Mouse (Mus musculus) adrenal gland, postnatal 36 days (tissue): ENCODE data around the gene Dnah8. TPM values are rescaled to one million over a fixed set of nuclear protein-coding genes. Genes with fewer than 3 reads are reported as not detected.

Experiments used
- DNase-seq, 2 experiments: peaks; one replicate each; pipeline ENCODE4 v3.0.0; 2021; ENCODE audit warnings: mixed read lengths in 1 of 2
- total RNA-seq, 2 experiments: library from RNA; stranded (reverse); gene quantifications; 2 replicates each; pipeline ENCODE4 v1.2.3; 2021

The Dnah8 gene
- total RNA-seq, 2 experiments from 2014 or later = 0.36 to 0.46 TPM

DNA sequence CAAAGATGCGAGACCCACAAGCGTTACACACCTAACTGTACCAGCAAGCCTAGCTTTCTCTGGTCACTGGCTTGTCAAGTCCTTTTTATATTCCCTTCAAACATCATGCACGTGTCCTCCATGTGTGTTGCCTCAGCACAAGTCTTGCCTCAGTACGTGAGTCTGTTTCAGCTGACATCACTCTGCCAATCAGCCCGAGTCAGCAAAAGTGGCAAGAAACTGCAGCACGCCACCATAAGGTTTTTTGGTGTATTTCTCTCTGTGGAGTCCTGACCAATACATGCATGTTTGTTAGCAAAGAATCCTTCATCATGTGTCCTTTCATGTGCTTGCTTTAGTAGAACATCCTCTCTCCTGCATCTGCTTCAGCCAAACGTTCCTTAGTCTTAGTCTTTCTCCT, 200.3 kb downstream of the Dnah8 start:
- DNase-seq = no peak

DNA sequence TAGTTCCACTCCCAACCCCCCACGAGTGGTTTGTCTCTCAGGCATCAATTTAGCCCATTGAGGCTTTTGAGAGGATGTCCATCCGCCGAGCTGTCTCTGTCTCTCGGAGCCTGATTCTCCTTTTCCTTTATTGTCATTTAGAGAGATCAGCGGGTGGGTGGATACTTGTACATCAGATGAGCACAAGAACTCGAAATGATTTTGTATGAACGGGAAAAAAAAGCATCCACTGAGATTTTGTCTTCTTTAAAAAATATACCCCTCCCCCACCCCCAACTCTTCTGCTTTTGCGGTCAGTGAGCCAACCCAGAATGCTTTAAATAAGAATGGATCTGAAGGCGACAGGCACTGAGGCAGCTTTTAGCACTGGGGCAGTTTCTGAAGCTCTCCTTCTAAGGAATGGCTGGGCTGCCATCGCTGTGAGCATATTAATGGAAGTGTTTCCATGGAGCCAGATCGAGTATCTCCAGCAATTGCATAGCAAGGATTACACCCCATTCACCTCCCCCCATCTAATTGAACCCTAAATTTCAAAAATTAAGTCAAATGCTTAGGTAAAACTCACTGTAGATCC, 201.7 kb downstream of the Dnah8 start:
- DNase-seq = no peak

- DNase-seq = no peak
Observed at GRCm38 (mm10) chr17:30831170-30831569, 207.0 kb downstream of the Dnah8 start.

GRCm38 (mm10) chr17:30835419-30835818, 211.3 kb downstream of the Dnah8 start:
- DNase-seq = no peak

- no peak for DNase-seq
Observed at GRCm38 (mm10) chr17:30837031-30837430, 212.9 kb downstream of the Dnah8 start.

DNA sequence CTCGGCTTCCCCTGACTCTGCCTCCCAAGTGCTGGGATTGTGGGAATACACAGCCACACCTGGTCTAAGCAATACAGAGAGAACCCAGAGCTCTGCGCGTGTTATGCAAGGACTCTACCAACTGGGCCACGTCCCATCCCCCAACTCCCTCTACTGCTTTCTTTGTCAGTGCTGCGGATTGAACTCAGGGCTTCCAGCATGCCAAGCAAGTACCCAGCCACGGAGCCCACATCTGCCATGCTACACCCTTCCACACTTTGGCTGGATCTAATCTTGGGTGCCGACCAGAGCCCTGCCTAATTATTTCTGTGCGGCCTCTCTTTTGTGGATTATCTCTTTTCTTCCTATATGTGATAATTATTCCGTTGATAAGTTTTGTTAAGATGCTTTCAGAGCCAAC, 215.9 kb downstream of the Dnah8 start:
- no peak for DNase-seq

DNA sequence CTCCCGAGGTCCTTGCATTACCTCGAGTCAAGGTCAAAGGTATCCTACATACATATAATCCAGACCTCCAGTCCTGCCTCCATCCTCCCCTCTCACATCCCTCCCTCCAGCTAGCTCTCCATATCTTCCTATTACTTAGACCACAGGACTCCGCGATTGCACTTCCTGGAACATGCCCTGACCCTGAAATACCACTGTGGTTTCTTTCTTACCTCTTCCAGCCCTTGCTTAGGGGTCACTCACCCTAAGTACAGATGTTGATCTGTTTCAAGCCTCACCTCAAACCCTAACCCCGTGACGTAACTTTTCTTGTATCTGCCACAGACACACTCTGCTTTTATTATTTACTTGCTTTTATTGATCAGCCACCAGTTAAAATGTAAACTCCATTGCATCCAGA, 218.2 kb downstream of the Dnah8 start:
- no peak for DNase-seq

- DNase-seq = peak; percentile 16 to 34
Observed at GRCm38 (mm10) chr17:30844321-30844791, 220.2 kb downstream of the Dnah8 start.

DNA sequence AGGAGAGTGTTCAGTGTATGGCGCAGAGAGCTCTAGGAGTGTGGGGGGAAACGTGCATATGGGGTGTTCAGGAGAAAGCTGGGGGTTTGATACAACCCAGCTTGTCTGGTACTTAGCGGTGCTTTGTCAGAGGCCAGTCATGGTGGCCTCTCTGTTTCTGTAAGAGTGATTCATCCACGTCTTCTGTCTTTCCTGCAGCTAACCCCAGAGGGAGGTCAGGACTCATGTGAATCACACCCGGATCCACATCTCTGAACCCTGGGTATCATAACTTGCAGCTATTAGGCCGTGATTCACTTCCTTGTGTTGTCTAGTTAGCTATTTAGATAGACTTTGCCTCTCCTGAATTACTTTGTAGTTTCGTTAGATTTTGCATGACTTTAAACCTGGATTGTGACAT, 223.3 kb downstream of the Dnah8 start:
- DNase-seq = no peak

GRCm38 (mm10) chr17:30848086-30848485, 223.9 kb downstream of the Dnah8 start:
- DNase-seq = no peak

GRCm38 (mm10) chr17:30848804-30849203, 224.7 kb downstream of the Dnah8 start:
- no peak for DNase-seq

DNA sequence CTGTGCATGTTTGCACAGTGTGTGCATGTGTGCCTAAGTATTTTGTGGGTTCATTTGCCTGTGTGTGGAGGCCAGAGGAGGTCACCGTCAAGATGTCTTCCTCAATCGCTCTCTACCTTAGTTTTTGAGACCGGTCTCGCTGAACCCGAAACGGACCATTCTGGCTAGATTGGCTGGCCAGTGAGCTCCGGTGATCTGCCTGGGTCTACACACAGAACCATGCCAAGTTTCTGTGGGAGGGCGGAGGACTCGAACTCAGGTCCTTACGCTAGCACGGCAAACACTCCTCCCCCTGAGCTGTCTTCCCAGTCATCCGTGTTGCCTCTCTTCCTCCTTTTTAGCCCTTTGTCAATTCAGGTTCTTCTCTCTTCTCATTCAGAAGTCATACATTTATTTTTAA, 225.7 kb downstream of the Dnah8 start:
- no peak for DNase-seq

DNA sequence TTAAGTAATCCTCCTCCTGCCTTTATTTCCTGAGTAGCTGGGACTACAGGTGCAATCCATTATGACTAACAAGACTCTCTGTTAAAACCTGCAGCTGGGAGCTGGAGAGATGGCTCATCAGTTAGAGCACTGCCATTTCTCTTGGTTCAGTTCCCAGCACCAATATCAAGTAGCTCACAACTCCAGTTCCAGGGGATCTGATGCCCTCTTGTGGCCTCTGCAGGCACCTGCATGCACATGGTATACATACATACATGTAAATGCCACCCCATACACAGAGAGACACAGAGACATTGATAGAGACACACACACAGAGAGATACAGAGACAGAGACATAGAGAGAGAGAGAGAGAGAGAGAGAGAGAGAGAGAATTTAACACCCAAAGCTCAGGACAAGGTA, 228.2 kb downstream of the Dnah8 start:
- no peak for DNase-seq

GRCm38 (mm10) chr17:30857347-30857746, 233.2 kb downstream of the Dnah8 start:
- no peak for DNase-seq

GRCm38 (mm10) chr17:30858586-30859259, 234.6 kb downstream of the Dnah8 start:
- DNase-seq = peak; percentile 38 to 54

DNA sequence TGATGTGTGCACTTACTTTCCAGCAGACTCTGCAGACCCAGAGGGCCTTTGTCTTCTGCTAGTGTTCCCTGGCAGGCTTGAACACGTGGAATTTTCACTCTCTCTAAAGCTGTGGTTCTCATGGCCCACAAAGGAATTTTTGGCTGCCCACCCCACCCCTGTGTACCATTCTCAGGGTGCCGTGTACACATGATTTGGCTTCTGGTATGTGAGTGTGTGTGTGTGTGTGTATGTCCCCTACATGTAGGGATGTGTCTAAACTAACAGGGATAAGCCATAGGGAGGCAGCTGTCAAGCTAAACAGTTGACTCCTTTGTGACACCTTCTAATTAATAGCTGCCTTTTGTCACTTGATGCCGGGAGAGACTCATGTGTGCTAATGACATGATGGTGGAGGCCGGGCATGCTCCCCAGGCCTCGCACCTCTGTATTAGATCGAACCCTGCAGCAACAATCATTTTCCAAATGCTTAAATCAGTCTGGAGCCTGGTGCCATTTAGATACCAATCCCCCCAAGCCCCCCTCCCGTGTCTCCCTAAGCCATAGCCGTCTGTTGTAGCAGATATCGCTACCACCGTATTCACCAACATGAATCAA, 235.9 kb downstream of the Dnah8 start:
- no peak for DNase-seq

GRCm38 (mm10) chr17:30860606-30861005, 236.5 kb downstream of the Dnah8 start:
- DNase-seq = no peak

DNA sequence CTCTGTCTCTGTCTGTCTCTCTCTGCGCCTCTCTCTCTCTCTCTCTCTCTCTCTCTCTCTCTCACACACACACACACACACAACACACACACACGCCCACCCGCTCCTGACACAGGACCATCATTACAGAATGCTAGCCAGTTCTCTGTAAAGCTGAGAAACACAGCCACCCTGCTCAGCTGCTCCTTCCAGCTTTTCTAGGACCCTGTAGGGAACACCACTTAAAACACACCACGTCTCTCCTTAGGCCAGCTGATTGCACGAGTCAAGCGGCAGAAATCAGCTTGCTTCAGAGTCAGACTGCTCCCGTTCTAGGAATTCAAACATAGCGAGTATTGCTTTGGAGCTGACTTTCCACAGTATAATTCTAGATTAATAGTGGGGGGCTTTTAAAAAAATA, 242.1 kb downstream of the Dnah8 start:
- no peak for DNase-seq

- peak; percentile 63 to 67 for DNase-seq
Observed at GRCm38 (mm10) chr17:30866966-30867365, 242.8 kb downstream of the Dnah8 start.

DNA sequence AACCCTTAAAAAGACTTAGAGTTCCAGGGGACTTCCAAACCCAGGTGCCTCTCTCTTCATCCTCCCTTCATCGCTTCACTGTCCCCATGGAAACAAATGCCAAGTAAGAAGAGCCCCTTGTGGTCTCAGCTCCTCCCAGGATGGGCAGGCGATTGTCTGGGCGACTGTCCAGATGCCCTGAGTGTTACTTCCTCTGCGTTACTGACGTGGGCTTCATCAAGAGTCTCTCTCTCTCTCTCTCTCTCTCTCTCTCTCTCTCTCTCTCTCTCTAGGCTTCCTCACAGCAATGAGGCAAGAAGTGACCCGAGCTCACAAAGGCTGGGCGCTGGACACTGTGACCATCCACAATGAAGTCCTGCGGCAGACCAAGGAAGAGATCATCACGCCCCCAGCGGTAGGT, 246.9 kb downstream of the Dnah8 start:
- DNase-seq = peak in 1 of 2 experiments; percentile 7

GRCm38 (mm10) chr17:30874276-30874675, 250.1 kb downstream of the Dnah8 start:
- DNase-seq = no peak

GRCm38 (mm10) chr17:30877456-30877855, 253.3 kb downstream of the Dnah8 start:
- DNase-seq = no peak

DNA sequence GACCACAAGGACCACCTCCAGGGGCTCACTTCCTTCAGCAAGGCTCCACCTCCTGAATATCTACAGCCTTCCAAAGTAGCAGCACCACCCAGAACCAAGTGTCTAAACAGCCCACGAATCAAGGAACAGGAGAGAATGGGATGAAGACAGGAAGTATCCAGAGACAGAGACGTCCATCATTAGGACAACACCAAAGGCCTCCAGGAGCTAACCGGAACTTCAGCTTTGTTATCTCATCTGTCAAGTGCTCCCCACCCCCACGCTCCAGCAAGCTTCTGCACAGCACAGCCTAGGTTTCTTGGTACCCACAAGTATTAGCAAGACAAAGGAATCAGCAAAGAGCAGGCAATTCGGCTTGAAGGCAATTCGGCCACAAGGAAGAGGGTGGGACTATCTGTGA, 254.5 kb downstream of the Dnah8 start:
- no peak for DNase-seq

- DNase-seq = no peak
Observed at GRCm38 (mm10) chr17:30880391-30880790, 256.2 kb downstream of the Dnah8 start.
